22 mouse cellular contexts compared by ENCODE assay signal in genomic region chr8:4263105-4263791, GRCm38 (mm10). TPM values are rescaled to one million over a fixed set of nuclear protein-coding genes. Genes with fewer than 3 reads are reported as not detected.
DNase-seq lines count a peak whose midpoint lies in the region.
"Had no signal": no experiment of that assay in that cellular context is flagged by ENCODE, and none has a peak within 500 bp of the region (broad histone marks: within the 10 kb centered on the region; RNA-seq: fewer than 3 reads in every experiment).

No protein-coding gene starts in this region.

- intact Hi-C loops in left cerebral cortex, postnatal 36 days (cut with DNase I) = no loop called here
- intact Hi-C loops in left cerebral cortex, postnatal 4 days (cut with DNase I) = no loop called here

- DNase-seq in left cerebral cortex, postnatal 36 days (ENCODE audit: low spot score in 2 of 2) = peak; percentile 54 to 55
- DNase-seq in left cerebral cortex, postnatal 4 days = no peak
- peak; percentile 51 for DNase-seq in MN1 (ENCODE audit: low spot score)
- peak; percentile 60 for DNase-seq in adipocyte (ENCODE audit: low spot score)
- peak; percentile 91 for DNase-seq in telencephalon, adult 2 months (ENCODE audit: low read depth, low spot score)
- no peak for DNase-seq in ovary, postnatal 10 days (ENCODE audit: low spot score)
- DNase-seq: adrenal gland, postnatal 14 days; B cell, adult 2 months; cerebellum, adult 18-20 months; cerebellum, postnatal 10 days; gastrocnemius, adult 2 months; gastrocnemius, postnatal 36 days; heart, adult 18-20 months; heart, postnatal 36 days; kidney, adult 2 months; liver, embryonic 13.5 days; lung, adult 18-20 months; lung, postnatal 4 days; retina, postnatal 1 day; thymus, postnatal 4 days had no signal

RNA-seq across cellular contexts. Expression of gene Ctxn1, which starts 4.2 kb away (rescaled TPM):
- 100 to 1,000 TPM; 599 to 686 TPM for total RNA-seq in left cerebral cortex, postnatal 36 days (2021)
- total RNA-seq in left cerebral cortex, postnatal 4 days (2021) = 100 to 1,000 TPM; 421 to 425 TPM

RNA-seq across cellular contexts. Expression of gene Snapc2, which starts 10.4 kb away (rescaled TPM):
- 10 to 100 TPM; 28.5 to 36.5 TPM for total RNA-seq in left cerebral cortex, postnatal 36 days (2021)
- total RNA-seq in left cerebral cortex, postnatal 4 days (2021) = 10 to 100 TPM; 32.6 to 34.4 TPM

RNA-seq across cellular contexts. Expression of gene Timm44, which starts 12.5 kb away (rescaled TPM):
- 10 to 100 TPM; 58.9 to 75.6 TPM for total RNA-seq in left cerebral cortex, postnatal 36 days (2021)
- total RNA-seq in left cerebral cortex, postnatal 4 days (2021) = 10 to 100 TPM; 60.4 to 67.1 TPM

RNA-seq across cellular contexts. Expression of gene Tgfbr3l, which starts 15.2 kb away (rescaled TPM):
- 10 to 100 TPM in 1 of 2 experiments, 1 to 10 TPM in 1; 6.4 to 14.1 TPM for total RNA-seq in left cerebral cortex, postnatal 36 days (2021)
- 10 to 100 TPM in 1 of 2 experiments, 1 to 10 TPM in 1; 8.7 to 12.9 TPM for total RNA-seq in left cerebral cortex, postnatal 4 days (2021)

RNA-seq across cellular contexts. Expression of gene Gm49320, which starts 24.6 kb away (rescaled TPM):
- 1 to 10 TPM in 1 of 2 experiments, not detected in 1; 1.4 TPM for total RNA-seq in left cerebral cortex, postnatal 36 days (2021)
- total RNA-seq in left cerebral cortex, postnatal 4 days (2021) = under 1 TPM in 1 of 2 experiments, not detected in 1; 0.74 TPM
- total RNA-seq: adrenal gland, postnatal 14 days; common myeloid progenitor, adult 5-6 weeks; gastrocnemius, adult 2 months; hindbrain, postnatal 0 days had no signal

Comparison
In these comparisons a context has a peak if more than half of its experiments do, and no peak if none do; other contexts are left out.
1. DNase-seq: peak in left cerebral cortex, postnatal 36 days (2 of 2), MN1 (single experiment), adipocyte (single experiment) and telencephalon, adult 2 months (single experiment); none in left cerebral cortex, postnatal 4 days (single experiment) and ovary, postnatal 10 days (single experiment).